Comparison of ENCODE assay signal across 10 mouse cellular contexts in genomic region chr6:91301839-91302238, GRCm38 (mm10).
DNase-seq lines count a peak whose midpoint lies in the region; ATAC-seq and TF ChIP-seq lines count a peak whose summit lies in the region.
"Had no signal": no experiment of that assay in that cellular context is flagged by ENCODE, and none has a peak within 500 bp of the region (broad histone marks: within the 10 kb centered on the region; RNA-seq: fewer than 3 reads in every experiment).

No protein-coding gene starts in this region.

- H3K9ac ChIP-seq in forebrain, embryonic 15.5 days (replicated peaks) = no peak overlapping the region
- no peak overlapping the region for H3K9ac ChIP-seq in midbrain, embryonic 12.5 days (replicated peaks)
- H3K9ac ChIP-seq: embryonic facial prominence, embryonic 12.5 days had no signal

- intact Hi-C loops in gastrocnemius, adult 2 months (cut with DNase I) = no loop called here

- H3K36me3 ChIP-seq in forebrain, embryonic 15.5 days = no peaks in the 10 kb centered on the region
- H3K36me3 ChIP-seq in midbrain, embryonic 12.5 days = no peaks in the 10 kb centered on the region
- H3K36me3 ChIP-seq: embryonic facial prominence, embryonic 12.5 days had no signal

- H3K9me3 ChIP-seq in forebrain, embryonic 15.5 days = no peaks in the 10 kb centered on the region
- no peaks in the 10 kb centered on the region for H3K9me3 ChIP-seq in midbrain, embryonic 12.5 days
- H3K9me3 ChIP-seq: embryonic facial prominence, embryonic 12.5 days had no signal

- no peak overlapping the region; the same call in 1 of the 2 replicates for H3K4me2 ChIP-seq in forebrain, embryonic 15.5 days (replicated peaks)
- no peak overlapping the region for H3K4me2 ChIP-seq in midbrain, embryonic 12.5 days (replicated peaks)
- H3K4me2 ChIP-seq: embryonic facial prominence, embryonic 12.5 days had no signal

- 3% methylated on average over 1 of the region's 1 CpGs for WGBS in forebrain, embryonic 15.5 days
- 17% methylated on average over 1 of the region's 1 CpGs for WGBS in midbrain, embryonic 12.5 days

- H3K4me3 ChIP-seq in forebrain, embryonic 15.5 days = no peak overlapping the region
- no peak overlapping the region for H3K4me3 ChIP-seq in midbrain, embryonic 12.5 days
- H3K4me3 ChIP-seq in gastrocnemius, adult 2 months = no peak overlapping the region
- H3K4me3 ChIP-seq: embryonic facial prominence, embryonic 12.5 days had no signal

- DNase-seq in brain, adult 2 months (ENCODE audit: low read depth, low spot score) = peak; percentile 86
- peak; percentile 77 for DNase-seq in left cerebral cortex, adult 11 months (ENCODE audit: low spot score)
- no peak for DNase-seq in gastrocnemius, adult 2 months
- no peak for DNase-seq in thymus, adult 18-20 months
- DNase-seq in gastrocnemius, adult 8-10 months (ENCODE audit: low spot score in 2 of 2) = no peak
- DNase-seq in thymus, postnatal 0 days (ENCODE audit: low spot score) = no peak
- DNase-seq: kidney, adult 2 months had no signal

- H3K27me3 ChIP-seq in forebrain, embryonic 15.5 days = no peaks in the 10 kb centered on the region
- H3K27me3 ChIP-seq in midbrain, embryonic 12.5 days = peaks cover 12% of the 10 kb centered on the region
- H3K27me3 ChIP-seq: embryonic facial prominence, embryonic 12.5 days had no signal

- peak; percentile 92 for ATAC-seq in forebrain, embryonic 15.5 days (replicated peaks)
- ATAC-seq in midbrain, embryonic 12.5 days (ENCODE audit: low FRiP score, low read depth) = peak; percentile 94

- peaks cover 35% of the 10 kb centered on the region for H3K4me1 ChIP-seq in forebrain, embryonic 15.5 days
- peaks cover 39% of the 10 kb centered on the region for H3K4me1 ChIP-seq in midbrain, embryonic 12.5 days

- no peak for TF ChIP-seq CTCF in gastrocnemius, adult 2 months (IDR thresholded peaks at IDR 0.05)

- peak overlapping the region; percentile 92 for H3K27ac ChIP-seq in forebrain, embryonic 15.5 days (replicated peaks)
- H3K27ac ChIP-seq in midbrain, embryonic 12.5 days (replicated peaks) = peak overlapping the region; percentile 87
- no peak overlapping the region for H3K27ac ChIP-seq in gastrocnemius, adult 2 months
- H3K27ac ChIP-seq: embryonic facial prominence, embryonic 12.5 days had no signal

Comparison
In these comparisons a context has a peak if more than half of its experiments do, and no peak if none do; other contexts are left out.
1. DNase-seq: peak in brain, adult 2 months (single experiment) and left cerebral cortex, adult 11 months (single experiment); none in gastrocnemius, adult 2 months (single experiment), thymus, adult 18-20 months (0 of 2), gastrocnemius, adult 8-10 months (0 of 2) and thymus, postnatal 0 days (single experiment).